Mouse (Mus musculus) urinary bladder, postnatal 10 days (tissue): ENCODE results near the gene Ifnl2.

Experiments used
- DNase-seq: peaks from one replicate; pipeline ENCODE4 v3.0.0; 2022; ENCODE audit warnings: low spot score

The Ifnl2 gene

GRCm38 (mm10) chr7:28490903-28491302 is 19.4 kb downstream of the Ifnl2 start:
- no peak for DNase-seq

GRCm38 (mm10) chr7:28490410-28490809 is 19.8 kb downstream of the Ifnl2 start:
- no peak for DNase-seq

GRCm38 (mm10) chr7:28488030-28488491 is 22.2 kb downstream of the Ifnl2 start:
- no peak for DNase-seq

DNA sequence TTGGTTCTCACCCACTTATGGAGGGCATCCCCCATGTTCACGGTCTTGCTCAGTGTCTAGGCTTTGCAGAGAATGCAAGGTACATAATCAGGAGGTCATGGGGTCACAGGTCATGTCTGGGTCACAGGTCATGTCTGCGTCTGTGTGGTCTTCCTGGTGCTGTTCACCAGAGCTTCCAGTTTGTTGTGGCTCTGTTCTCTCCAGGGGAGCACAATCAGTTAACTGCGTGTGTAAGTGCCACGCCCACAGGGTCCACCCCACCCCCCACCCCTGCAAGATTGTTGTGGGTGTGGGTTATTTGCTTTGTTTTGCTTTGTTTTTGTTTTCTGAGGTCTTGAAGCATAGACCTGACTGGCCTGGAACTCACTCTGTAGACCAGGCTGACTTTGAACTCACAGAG is 26.1 kb downstream of the Ifnl2 start:
- DNase-seq: no peak

GRCm38 (mm10) chr7:28482854-28483253 is 27.4 kb downstream of the Ifnl2 start:
- DNase-seq: no peak

DNA sequence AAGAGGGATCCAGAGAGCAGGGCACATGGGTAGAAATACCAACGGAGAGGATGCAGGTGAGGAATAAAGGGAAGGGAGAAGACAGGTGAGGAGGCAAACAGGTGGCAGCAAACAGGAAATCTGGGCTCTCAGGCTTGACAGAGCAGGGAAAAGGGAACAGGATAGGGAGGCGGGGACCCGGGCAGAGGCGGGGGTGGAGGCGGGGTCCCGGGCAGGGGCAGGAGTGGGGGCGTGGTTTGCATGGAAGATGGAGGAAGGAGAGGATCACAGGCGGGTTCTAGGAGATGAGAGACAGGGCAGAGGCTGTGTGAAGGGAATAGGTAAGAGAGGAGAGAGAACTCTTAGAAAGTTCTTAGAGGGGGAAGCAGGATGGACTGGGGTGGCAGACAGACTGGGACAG is 31.4 kb downstream of the Ifnl2 start:
- no peak for DNase-seq

- DNase-seq: no peak
Observed at GRCm38 (mm10) chr7:28477363-28477762, 32.9 kb downstream of the Ifnl2 start.

DNA sequence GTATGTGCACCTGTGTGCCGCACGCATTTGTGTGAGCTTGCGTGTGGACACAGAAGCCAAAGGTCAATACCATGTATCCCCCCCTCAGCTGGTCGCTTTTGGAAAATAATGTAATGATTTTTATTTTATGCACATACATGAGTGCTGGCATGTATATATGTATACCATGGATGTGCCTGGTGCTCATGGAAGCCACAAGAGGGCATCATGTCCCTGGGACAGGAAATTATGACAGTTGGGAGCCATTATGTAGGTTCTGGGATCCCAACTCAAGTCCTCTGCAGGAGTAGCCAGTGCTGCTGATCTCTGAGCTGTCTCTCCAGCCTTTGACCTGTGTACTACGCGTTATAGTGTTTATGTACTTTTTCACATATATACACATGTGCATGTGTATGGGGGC is 34.1 kb downstream of the Ifnl2 start:
- no peak for DNase-seq

DNA sequence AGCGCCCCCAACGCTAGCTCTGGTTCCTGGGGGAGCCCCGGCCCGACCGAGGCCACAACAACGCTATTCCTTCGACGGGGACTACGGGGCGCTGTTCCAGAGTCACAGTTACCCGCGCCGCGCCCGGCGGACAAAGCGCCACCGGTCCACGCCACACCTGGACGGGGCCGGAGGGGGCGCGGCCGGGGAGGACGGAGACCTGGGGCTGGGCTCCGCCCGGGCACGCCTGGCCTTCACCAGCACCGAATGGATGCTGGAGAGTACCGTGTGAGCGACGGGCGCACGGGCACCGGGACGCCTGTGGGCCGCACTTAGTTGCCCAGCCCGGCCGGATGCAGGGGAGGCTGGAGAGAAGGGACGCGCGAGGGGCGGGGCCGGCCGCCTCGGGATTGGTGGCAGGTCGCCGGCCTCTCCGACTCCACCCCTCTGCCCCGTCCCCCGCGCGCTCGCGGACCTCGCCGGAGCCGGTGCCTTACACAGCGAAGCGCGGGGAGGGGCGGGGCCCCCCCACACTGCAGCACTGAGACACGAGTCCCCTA is 43.0 kb downstream of the Ifnl2 start:
- no peak for DNase-seq

DNA sequence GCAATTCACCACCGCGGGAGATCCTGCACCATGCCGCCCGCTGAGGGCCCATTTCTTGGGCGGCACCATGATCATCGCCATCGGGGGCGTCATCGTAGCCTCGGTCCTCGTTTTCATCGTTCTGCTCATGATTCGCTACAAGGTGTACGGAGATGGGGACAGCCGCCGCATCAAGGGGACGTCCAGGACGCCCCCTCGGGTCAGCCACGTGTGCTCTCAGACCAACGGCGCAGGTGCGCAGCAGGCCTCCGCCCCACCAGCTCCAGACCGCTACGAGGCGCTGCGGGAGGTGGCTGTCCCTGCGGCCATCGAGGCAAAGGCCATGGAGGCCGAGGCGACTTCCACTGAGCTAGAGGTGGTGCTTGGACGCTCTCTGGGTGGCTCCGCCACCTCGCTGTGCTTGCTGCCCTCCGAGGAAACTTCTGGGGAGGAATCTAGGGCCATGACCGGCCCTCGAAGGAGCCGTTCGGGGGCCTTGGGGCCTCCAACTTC is 43.5 kb downstream of the Ifnl2 start:
- DNase-seq: no peak

- peak; percentile 45 for DNase-seq
Observed at GRCm38 (mm10) chr7:28464416-28465212, 45.6 kb downstream of the Ifnl2 start.

GRCm38 (mm10) chr7:28462769-28463168 is 47.5 kb downstream of the Ifnl2 start:
- DNase-seq: no peak

- DNase-seq: no peak
Observed at GRCm38 (mm10) chr7:28460361-28460760, 49.9 kb downstream of the Ifnl2 start.
